Mouse (Mus musculus): ENCODE measurements at regions not wholly inside any gene's neighbourhood (a gene's known extent, or its start where the extent isn't known, plus 50 kb on each side); places are given as distances from the start of the nearest gene placed in this dataset.
A peak's percentile ranks its signal among the peaks of the same experiment; 100 is the strongest.

- H3K36me3 ChIP-seq (replicated peaks in 1 of 2; ENCODE audit: control insufficient read depth in 1 of 2, insufficient read depth in 1 of 2, low read length in 1 of 2) = no peaks in the 10 kb centered on the region
- dilution Hi-C loops (cut with MboI; ENCODE audit: extremely low pct_ligation_motif_present, extremely low pct_unique_long_range_greater_than_20kb, low sequenced_read_pairs) = no loop called here
- no peak overlapping the region for H3K9ac ChIP-seq (ENCODE audit: insufficient read depth, low read depth)
- TF ChIP-seq CTCF (conservative IDR thresholded peaks at IDR 0.05 in 1 of 2, IDR thresholded peaks at IDR 0.05 in 1 of 2; ENCODE audit: low read depth in 2 of 2, low read length in 2 of 2) (peak in 1 of 2 experiments; percentile 24; a peak in 2 of 4 replicates), RAD21 (IDR thresholded peaks at IDR 0.05; ENCODE audit: low read depth, low read length) (no peak), SMC3 (IDR thresholded peaks at IDR 0.05; ENCODE audit: low read depth, low read length) (no peak)
- no peaks in the 10 kb centered on the region for H3K27me3 ChIP-seq (replicated peaks)
- H3K4me3 ChIP-seq (replicated peaks in 1 of 3; ENCODE audit: low read depth in 2 of 3, low read length in 2 of 3, poor library complexity in 1 of 3) = no peak overlapping the region
- in situ Hi-C loops (cut with MboI; ENCODE audit: low pct_ligation_motif_present, low pct_unique_long_range_greater_than_20kb, low sequenced_read_pairs) = no loop called here
- no peaks in the 10 kb centered on the region for H3K4me1 ChIP-seq (ENCODE audit: control insufficient read depth in 1 of 2, insufficient read depth in 2 of 2)
- H3K27ac ChIP-seq (ENCODE audit: insufficient read depth, low read depth) = no peak overlapping the region
- H3K79me2 ChIP-seq (replicated peaks; ENCODE audit: control insufficient read depth, extremely low read depth, insufficient read depth, poor library complexity, severe bottlenecking) = no peaks in the 10 kb centered on the region
- DNase-seq (ENCODE audit: extremely low read depth) = no peak
- no peak overlapping the region for H3K4me2 ChIP-seq (ENCODE audit: insufficient read depth, low read depth, poor library complexity, severe bottlenecking)
- H3K9me3 ChIP-seq (replicated peaks; ENCODE audit: low read length) = peaks cover 2% of the 10 kb centered on the region
Measured at GRCm38 (mm10) chr7:34484908-34485598, 91.9 kb upstream of the Lsm14a start.

GRCm38 (mm10) chr7:34483368-34483767, 90.3 kb upstream of the Lsm14a start:
- in situ Hi-C loops (cut with MboI; ENCODE audit: low pct_ligation_motif_present, low pct_unique_long_range_greater_than_20kb, low sequenced_read_pairs) = no loop called here
- Histone ChIP-seq H3K9ac (ENCODE audit: insufficient read depth, low read depth) (no peak overlapping the region), H3K27ac (ENCODE audit: insufficient read depth, low read depth) (no peak overlapping the region), H3K27me3 (replicated peaks) (no peaks in the 10 kb centered on the region), H3K4me3 (replicated peaks in 1 of 3; ENCODE audit: low read depth in 2 of 3, low read length in 2 of 3, poor library complexity in 1 of 3) (no peak overlapping the region), H3K4me2 (ENCODE audit: insufficient read depth, low read depth, poor library complexity, severe bottlenecking) (no peak overlapping the region), H3K4me1 (ENCODE audit: control insufficient read depth in 1 of 2, insufficient read depth in 2 of 2) (no peaks in the 10 kb centered on the region), H3K36me3 (replicated peaks in 1 of 2; ENCODE audit: control insufficient read depth in 1 of 2, insufficient read depth in 1 of 2, low read length in 1 of 2) (no peaks in the 10 kb centered on the region), H3K79me2 (replicated peaks; ENCODE audit: control insufficient read depth, extremely low read depth, insufficient read depth, poor library complexity, severe bottlenecking) (no peaks in the 10 kb centered on the region), H3K9me3 (replicated peaks; ENCODE audit: low read length) (peaks cover 2% of the 10 kb centered on the region)
- TF ChIP-seq MAZ (IDR thresholded peaks at IDR 0.05; ENCODE audit: low read depth, low read length) = no peak
- no peak for DNase-seq (ENCODE audit: extremely low read depth)
- dilution Hi-C loops (cut with MboI; ENCODE audit: extremely low pct_ligation_motif_present, extremely low pct_unique_long_range_greater_than_20kb, low sequenced_read_pairs) = no loop called here

GRCm38 (mm10) chr7:34480771-34481170, 87.7 kb upstream of the Lsm14a start:
- dilution Hi-C loops (cut with MboI; ENCODE audit: extremely low pct_ligation_motif_present, extremely low pct_unique_long_range_greater_than_20kb, low sequenced_read_pairs) = no loop called here
- in situ Hi-C loops (cut with MboI; ENCODE audit: low pct_ligation_motif_present, low pct_unique_long_range_greater_than_20kb, low sequenced_read_pairs) = no loop called here
- Histone ChIP-seq H3K9ac (ENCODE audit: insufficient read depth, low read depth) (no peak overlapping the region), H3K79me2 (replicated peaks; ENCODE audit: control insufficient read depth, extremely low read depth, insufficient read depth, poor library complexity, severe bottlenecking) (no peaks in the 10 kb centered on the region), H3K9me3 (replicated peaks; ENCODE audit: low read length) (peaks cover 2% of the 10 kb centered on the region), H3K4me1 (ENCODE audit: control insufficient read depth in 1 of 2, insufficient read depth in 2 of 2) (no peaks in the 10 kb centered on the region), H3K36me3 (replicated peaks in 1 of 2; ENCODE audit: control insufficient read depth in 1 of 2, insufficient read depth in 1 of 2, low read length in 1 of 2) (no peaks in the 10 kb centered on the region), H3K27me3 (replicated peaks) (no peaks in the 10 kb centered on the region), H3K4me3 (replicated peaks in 1 of 3; ENCODE audit: low read depth in 2 of 3, low read length in 2 of 3, poor library complexity in 1 of 3) (no peak overlapping the region), H3K4me2 (ENCODE audit: insufficient read depth, low read depth, poor library complexity, severe bottlenecking) (no peak overlapping the region), H3K27ac (ENCODE audit: insufficient read depth, low read depth) (no peak overlapping the region)
- no peak for DNase-seq (ENCODE audit: extremely low read depth)
- TF ChIP-seq ELF1 (IDR thresholded peaks at IDR 0.05; ENCODE audit: low read depth, low read length) = no peak

GRCm38 (mm10) chr7:34471003-34471402, 77.9 kb upstream of the Lsm14a start:
- TF ChIP-seq USF2 (conservative IDR thresholded peaks at IDR 0.05; ENCODE audit: low read depth, low read length) (no peak), TBP (conservative IDR thresholded peaks at IDR 0.05; ENCODE audit: low read depth, low read length) (no peak), SMC3 (IDR thresholded peaks at IDR 0.05; ENCODE audit: low read depth, low read length) (no peak), PAX5 (IDR thresholded peaks at IDR 0.05; ENCODE audit: low read length) (no peak), MAZ (IDR thresholded peaks at IDR 0.05; ENCODE audit: low read depth, low read length) (no peak), JUND (conservative IDR thresholded peaks at IDR 0.05; ENCODE audit: low read depth, low read length) (no peak), MEF2A (IDR thresholded peaks at IDR 0.05; ENCODE audit: borderline replicate concordance, low read depth, low read length) (no peak), JUN (IDR thresholded peaks at IDR 0.05; ENCODE audit: insufficient read depth, low read depth, low read length) (no peak)
- in situ Hi-C loops (cut with MboI; ENCODE audit: low pct_ligation_motif_present, low pct_unique_long_range_greater_than_20kb, low sequenced_read_pairs) = no loop called here
- dilution Hi-C loops (cut with MboI; ENCODE audit: extremely low pct_ligation_motif_present, extremely low pct_unique_long_range_greater_than_20kb, low sequenced_read_pairs) = no loop called here
- Histone ChIP-seq H3K9me3 (replicated peaks; ENCODE audit: low read length) (no peaks in the 10 kb centered on the region), H3K9ac (ENCODE audit: insufficient read depth, low read depth) (no peak overlapping the region), H3K79me2 (replicated peaks; ENCODE audit: control insufficient read depth, extremely low read depth, insufficient read depth, poor library complexity, severe bottlenecking) (no peaks in the 10 kb centered on the region), H3K27me3 (replicated peaks) (no peaks in the 10 kb centered on the region), H3K4me3 (replicated peaks in 1 of 3; ENCODE audit: low read depth in 2 of 3, low read length in 2 of 3, poor library complexity in 1 of 3) (no peak overlapping the region), H3K27ac (ENCODE audit: insufficient read depth, low read depth) (no peak overlapping the region), H3K36me3 (replicated peaks in 1 of 2; ENCODE audit: control insufficient read depth in 1 of 2, insufficient read depth in 1 of 2, low read length in 1 of 2) (no peaks in the 10 kb centered on the region), H3K4me1 (ENCODE audit: control insufficient read depth in 1 of 2, insufficient read depth in 2 of 2) (no peaks in the 10 kb centered on the region), H3K4me2 (ENCODE audit: insufficient read depth, low read depth, poor library complexity, severe bottlenecking) (no peak overlapping the region)
- DNase-seq (ENCODE audit: extremely low read depth) = no peak

Measured in CH12.LX (cell line).